Mouse (Mus musculus): ENCODE measurements around the gene Tulp2. TPM values are rescaled to one million over a fixed set of nuclear protein-coding genes. Genes with fewer than 3 reads are reported as not detected.

Gene Tulp2
- polyA plus RNA-seq, 1 experiment from 2014 or later: 0.23 TPM

DNA sequence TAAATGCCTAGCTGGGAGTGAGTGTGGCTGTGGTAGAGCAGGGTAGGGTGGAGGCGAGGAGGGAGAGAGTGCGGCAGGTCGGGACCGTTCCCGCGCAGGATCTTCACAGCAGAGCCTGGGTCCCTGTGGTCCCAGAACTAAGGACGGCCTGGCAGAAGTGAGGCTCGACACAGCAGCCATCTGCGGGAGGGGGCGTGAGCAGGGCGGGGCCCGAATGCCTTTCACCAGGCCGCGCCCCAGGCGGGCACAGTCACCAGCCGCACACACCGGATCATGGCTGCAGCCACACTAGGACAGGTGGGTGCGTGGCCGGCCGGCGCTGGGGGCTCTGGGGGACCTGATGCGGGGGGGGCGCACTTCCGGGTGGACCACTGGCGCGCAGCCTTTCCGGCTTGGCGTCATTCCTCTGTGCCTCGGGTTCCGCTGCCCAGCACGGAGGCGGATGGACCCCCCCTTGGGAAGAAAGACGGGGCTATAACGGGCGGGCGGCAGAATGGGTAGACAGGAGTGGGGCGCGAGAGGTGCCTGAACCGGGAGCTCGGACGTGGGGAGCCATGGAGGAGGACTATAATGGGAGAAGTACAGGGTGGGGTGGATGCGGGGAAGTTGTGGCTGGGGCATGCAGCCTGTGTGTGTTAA is 88.5 kb downstream of the Tulp2 start, which contains the start of gene Bcat2:
Gene Bcat2, plus strand, starts transcription at position 51 of the 639 bp plus-strand sequence.
- H3K27me3 ChIP-seq (replicated peaks): peaks cover 6% of the 10 kb centered on the region; the same call in 1 of the 2 replicates
- peaks cover 32% of the 10 kb centered on the region for H3K4me1 ChIP-seq
- peak within 1 kb of the TSS; percentile 71 for H3K4me2 ChIP-seq
- 2% methylated on average over 39 of the region's 42 CpGs for WGBS
- peak within 1 kb of the TSS; percentile 71 for H3K9ac ChIP-seq
- H3K36me3 ChIP-seq (replicated peaks): no peaks in the 10 kb centered on the region
- peak within 1 kb of the TSS; percentile 79 for H3K4me3 ChIP-seq
- peak within 1 kb of the TSS; percentile 90 for H3K27ac ChIP-seq
- H3K9me3 ChIP-seq: no peaks in the 10 kb centered on the region
- ATAC-seq (replicated peaks): peak; percentile 76

DNA sequence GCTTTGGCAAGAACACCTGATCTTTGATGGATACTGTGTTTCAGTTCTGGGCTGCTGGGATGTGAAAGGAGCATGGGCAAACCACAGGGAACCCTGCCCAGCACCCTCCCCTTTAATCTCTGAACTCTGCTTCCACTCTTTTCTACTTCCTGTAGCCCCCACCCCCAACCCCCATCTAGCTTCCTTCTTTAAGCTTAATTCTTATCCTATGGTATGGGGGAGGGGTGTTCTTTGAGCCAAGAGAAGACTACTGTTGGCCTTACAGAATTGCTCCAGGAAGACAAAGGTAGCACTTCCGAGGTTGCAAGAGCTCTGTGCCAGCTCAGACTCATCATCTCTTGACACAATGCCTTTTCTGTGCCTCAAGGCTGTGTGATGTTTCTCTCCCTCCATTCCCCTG is 90.3 kb downstream of the Tulp2 start:
- Histone ChIP-seq H3K4me3 (no peak overlapping the region), H3K9ac (no peak overlapping the region), H3K36me3 (replicated peaks) (no peaks in the 10 kb centered on the region), H3K27ac (no peak overlapping the region), H3K4me1 (peaks cover 32% of the 10 kb centered on the region), H3K9me3 (no peaks in the 10 kb centered on the region), H3K4me2 (no peak overlapping the region), H3K27me3 (replicated peaks) (peaks cover under 1% of the 10 kb centered on the region; the same call in 1 of the 2 replicates)
- no peak for ATAC-seq (replicated peaks)
- 78% methylated on average over 1 of the region's 1 CpGs for WGBS

Small RNA genes lying within 50 kb of the gene (microRNA-seq; reads per million reads assigned to microRNA genes)
- not detected for gene Gm22133

Other genes starting within 250 kb of the Tulp2 start
- 1.3 and 1.7 TPM in 2 replicates for gene Cd37, start 242.8 kb upstream of the Tulp2 start, polyA plus RNA-seq (2015; fragmentation: Nextera tagmentation; extraction: Ambion mirVana)
- gene Slc6a16, start 240.8 kb upstream of the Tulp2 start, polyA plus RNA-seq (2015; fragmentation: Nextera tagmentation; extraction: Ambion mirVana): 0.50 and 0.91 TPM in 2 replicates
- gene Slc6a21, start 204.4 kb upstream of the Tulp2 start, polyA plus RNA-seq (2015; fragmentation: Nextera tagmentation; extraction: Ambion mirVana): not detected in 2 replicates
- 10.7 and 12.7 TPM in 2 replicates for gene Trpm4, start 148.1 kb upstream of the Tulp2 start, polyA plus RNA-seq (2015; fragmentation: Nextera tagmentation; extraction: Ambion mirVana)
- gene Hrc, start 146.6 kb upstream of the Tulp2 start, polyA plus RNA-seq (2015; fragmentation: Nextera tagmentation; extraction: Ambion mirVana): 0.23 and 0.26 TPM in 2 replicates
- 29.9 and 31.3 TPM in 2 replicates for gene Ppfia3, start 114.9 kb upstream of the Tulp2 start, polyA plus RNA-seq (2015; fragmentation: Nextera tagmentation; extraction: Ambion mirVana)
- 24.4 TPM in 2 replicates for gene Lin7b, start 111.3 kb upstream of the Tulp2 start, polyA plus RNA-seq (2015; fragmentation: Nextera tagmentation; extraction: Ambion mirVana)
- gene Snrnp70, start 86.1 kb upstream of the Tulp2 start, polyA plus RNA-seq (2015; fragmentation: Nextera tagmentation; extraction: Ambion mirVana): 202 and 214 TPM in 2 replicates
- gene Kcna7, start 76.2 kb upstream of the Tulp2 start, polyA plus RNA-seq (2015; fragmentation: Nextera tagmentation; extraction: Ambion mirVana): not detected in 2 replicates
- 0.10 TPM in 1 of 2 replicates, not detected in the other for gene Ntf5, start 68.2 kb upstream of the Tulp2 start, polyA plus RNA-seq (2015; fragmentation: Nextera tagmentation; extraction: Ambion mirVana)
- 0.45 and 0.63 TPM in 2 replicates for gene Lhb, start 61.1 kb upstream of the Tulp2 start, polyA plus RNA-seq (2015; fragmentation: Nextera tagmentation; extraction: Ambion mirVana)
- 21.0 and 22.7 TPM in 2 replicates for gene Gys1, start 47.0 kb upstream of the Tulp2 start, polyA plus RNA-seq (2015; fragmentation: Nextera tagmentation; extraction: Ambion mirVana)
- 107 and 117 TPM in 2 replicates for gene Ruvbl2, start 43.8 kb upstream of the Tulp2 start, polyA plus RNA-seq (2015; fragmentation: Nextera tagmentation; extraction: Ambion mirVana)
- gene Ftl1, start 22.0 kb upstream of the Tulp2 start, polyA plus RNA-seq (2015; fragmentation: Nextera tagmentation; extraction: Ambion mirVana): 6,021 and 6,209 TPM in 2 replicates
- gene Bax, start 15.0 kb upstream of the Tulp2 start, polyA plus RNA-seq (2015; fragmentation: Nextera tagmentation; extraction: Ambion mirVana): 257 and 261 TPM in 2 replicates
- not detected in 2 replicates for gene Gm45808, start 4.9 kb downstream of the Tulp2 start, polyA plus RNA-seq (2015; fragmentation: Nextera tagmentation; extraction: Ambion mirVana)
- 4.0 and 4.1 TPM in 2 replicates for gene Dhdh, start 6.9 kb downstream of the Tulp2 start, polyA plus RNA-seq (2015; fragmentation: Nextera tagmentation; extraction: Ambion mirVana)
- 118 and 121 TPM in 2 replicates for gene Nucb1, start 28.5 kb downstream of the Tulp2 start, polyA plus RNA-seq (2015; fragmentation: Nextera tagmentation; extraction: Ambion mirVana)
- gene Ppp1r15a, start 44.4 kb downstream of the Tulp2 start, polyA plus RNA-seq (2015; fragmentation: Nextera tagmentation; extraction: Ambion mirVana): 11.7 and 12.5 TPM in 2 replicates
- 1.3 TPM in 2 replicates for gene Plekha4, start 44.5 kb downstream of the Tulp2 start, polyA plus RNA-seq (2015; fragmentation: Nextera tagmentation; extraction: Ambion mirVana)
- 0.37 TPM in 1 of 2 replicates, not detected in the other for gene Hsd17b14, start 73.0 kb downstream of the Tulp2 start, polyA plus RNA-seq (2015; fragmentation: Nextera tagmentation; extraction: Ambion mirVana)
- gene Bcat2, start 88.3 kb downstream of the Tulp2 start, polyA plus RNA-seq (2015; fragmentation: Nextera tagmentation; extraction: Ambion mirVana): 23.8 and 27.1 TPM in 2 replicates
- not detected in 2 replicates for gene Fgf21, start 133.6 kb downstream of the Tulp2 start, polyA plus RNA-seq (2015; fragmentation: Nextera tagmentation; extraction: Ambion mirVana)
- not detected in 2 replicates for gene Fut1, start 135.4 kb downstream of the Tulp2 start, polyA plus RNA-seq (2015; fragmentation: Nextera tagmentation; extraction: Ambion mirVana)
- not detected in 2 replicates for gene Izumo1, start 139.9 kb downstream of the Tulp2 start, polyA plus RNA-seq (2015; fragmentation: Nextera tagmentation; extraction: Ambion mirVana)
- 21.8 and 23.1 TPM in 2 replicates for gene Rasip1, start 145.6 kb downstream of the Tulp2 start, polyA plus RNA-seq (2015; fragmentation: Nextera tagmentation; extraction: Ambion mirVana)
- gene Mamstr, start 158.1 kb downstream of the Tulp2 start, polyA plus RNA-seq (2015; fragmentation: Nextera tagmentation; extraction: Ambion mirVana): 3.6 and 3.8 TPM in 2 replicates
- gene Fut2, start 184.5 kb downstream of the Tulp2 start, polyA plus RNA-seq (2015; fragmentation: Nextera tagmentation; extraction: Ambion mirVana): 0.05 and 0.18 TPM in 2 replicates
- 0.88 and 1.3 TPM in 2 replicates for gene Ntn5, start 202.1 kb downstream of the Tulp2 start, polyA plus RNA-seq (2015; fragmentation: Nextera tagmentation; extraction: Ambion mirVana)
- gene Sec1, start 212.5 kb downstream of the Tulp2 start, polyA plus RNA-seq (2015; fragmentation: Nextera tagmentation; extraction: Ambion mirVana): 0.34 and 0.36 TPM in 2 replicates
- 70.7 and 73.8 TPM in 2 replicates for gene Car11, start 218.0 kb downstream of the Tulp2 start, polyA plus RNA-seq (2015; fragmentation: Nextera tagmentation; extraction: Ambion mirVana)
- 3.3 and 3.8 TPM in 2 replicates for gene Dbp, start 223.2 kb downstream of the Tulp2 start, polyA plus RNA-seq (2015; fragmentation: Nextera tagmentation; extraction: Ambion mirVana)
- gene Rpl18, start 233.6 kb downstream of the Tulp2 start, polyA plus RNA-seq (2015; fragmentation: Nextera tagmentation; extraction: Ambion mirVana): 537 and 538 TPM in 2 replicates
- gene Sphk2, start 236.1 kb downstream of the Tulp2 start, polyA plus RNA-seq (2015; fragmentation: Nextera tagmentation; extraction: Ambion mirVana): 24.5 and 26.4 TPM in 2 replicates
- 0.54 and 0.74 TPM in 2 replicates for gene Fam83e, start 239.3 kb downstream of the Tulp2 start, polyA plus RNA-seq (2015; fragmentation: Nextera tagmentation; extraction: Ambion mirVana)
- gene Spaca4, start 243.9 kb downstream of the Tulp2 start, polyA plus RNA-seq (2015; fragmentation: Nextera tagmentation; extraction: Ambion mirVana): not detected in 2 replicates

Data from midbrain, embryonic 15.5 days (tissue).